Mouse (Mus musculus) cerebellum, adult 2 months (tissue): ENCODE data around the gene Cav1. TPM values are rescaled to one million over a fixed set of nuclear protein-coding genes. Genes with fewer than 3 reads are reported as not detected.

ENCODE experiments used
- DNase-seq, 2 experiments: peaks; one replicate each; pipeline ENCODE4 v3.0.0; 2021
- H3K27ac ChIP-seq: fragments of 200-500 bp; 2 replicates; pipeline ENCODE4 v1.5.1; 2012; ENCODE audit warnings: low read length, control low read depth, inconsistent platforms; ENCODE audit not compliant: insufficient read depth
- H3K27me3 ChIP-seq: fragments of 200-500 bp; 2 replicates; pipeline ENCODE4 v1.6.1; 2012; ENCODE audit warnings: inconsistent platforms, mild to moderate bottlenecking, low read length, moderate library complexity; ENCODE audit not compliant: control insufficient read depth, insufficient read depth
- H3K4me1 ChIP-seq: fragments of 200-500 bp; 2 replicates; pipeline ENCODE4 v1.6.1; 2011; ENCODE audit warnings: low read length; ENCODE audit not compliant: control insufficient read depth, insufficient read depth
- H3K4me3 ChIP-seq: fragments of 200-500 bp; replicated peaks from 2 replicates; pipeline ENCODE3; 2011; ENCODE audit warnings: mild to moderate bottlenecking, low read depth, low read length, control low read depth; ENCODE audit not compliant: insufficient read depth
- CTCF ChIP-seq: fragments of 200-500 bp; IDR thresholded peaks from 2 replicates; pipeline ENCODE4 v1.5.1; 2011; ENCODE audit warnings: low read depth, mild to moderate bottlenecking, control low read depth, low read length, moderate library complexity, borderline replicate concordance; ENCODE audit not compliant: insufficient read depth
- POLR2A ChIP-seq: fragments of 200-500 bp; IDR thresholded peaks from 2 replicates; pipeline ENCODE4 v1.6.1; 2011; ENCODE audit warnings: low read length, control low read depth, borderline replicate concordance; ENCODE audit not compliant: insufficient read depth
- WGBS: fragments of 180-500 bp; shearing (Covaris S2); methylation state at CpG from one replicate; pipeline ENCODE4 v1.1.7; 2018; 5-methylcytosine and 5-hydroxymethylcytosine counted together
- polyA plus RNA-seq: library from polyadenylated mRNA; depleted of rRNA; stranded (reverse); fragments of >200 nt; gene quantifications from 2 replicates; pipeline ENCODE4 v1.2.3, GENCODE M21; 2012

Gene Cav1
- polyA plus RNA-seq, 1 experiment = 19.0 TPM

DNA sequence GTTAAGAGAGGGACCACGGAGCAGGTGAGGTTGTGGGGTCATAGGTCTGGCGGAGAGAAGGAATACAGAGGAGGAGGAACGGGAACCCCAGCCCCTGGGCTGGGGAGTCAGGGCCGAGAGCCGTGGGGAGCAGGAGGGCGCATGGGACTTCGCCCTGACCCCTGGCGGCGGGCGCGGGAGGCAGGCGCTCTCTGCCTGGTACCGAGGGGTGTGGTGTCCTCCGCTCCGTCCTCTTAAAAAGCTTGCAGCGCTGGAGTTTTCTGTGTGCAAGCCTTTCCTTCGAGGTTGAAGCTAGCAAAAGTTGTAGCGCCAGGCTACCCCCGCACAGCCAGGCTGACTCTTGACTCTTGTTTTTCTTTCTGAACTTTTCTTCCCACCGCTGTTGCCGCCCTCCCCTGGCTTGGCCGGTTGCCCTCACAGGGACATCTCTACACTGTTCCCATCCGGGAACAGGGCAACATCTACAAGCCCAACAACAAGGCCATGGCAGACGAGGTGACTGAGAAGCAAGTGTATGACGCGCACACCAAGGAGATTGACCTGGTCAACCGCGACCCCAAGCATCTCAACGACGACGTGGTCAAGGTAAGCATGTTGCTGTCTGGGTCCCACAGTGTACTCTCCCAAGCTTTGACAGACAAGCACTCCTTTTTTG is 1.5 kb downstream of the Cav1 start:
- H3K27ac ChIP-seq = no peak overlapping the region
- H3K27me3 ChIP-seq = no peaks in the 10 kb centered on the region
- H3K4me1 ChIP-seq = 0 out of 2 replicates have a peak, but pooled peaks cover 4% of the 10 kb centered on the region
- whole genome bisulfite sequencing = 5% methylated on average over 31 of the region's 31 CpGs
- H3K4me3 ChIP-seq = peak overlapping the region; percentile 46
- peak; percentile 26 to 48 for DNase-seq
- TF ChIP-seq CTCF = peak; percentile 58; the same call in 1 of the 2 replicates
- TF ChIP-seq POLR2A = no peak

DNA sequence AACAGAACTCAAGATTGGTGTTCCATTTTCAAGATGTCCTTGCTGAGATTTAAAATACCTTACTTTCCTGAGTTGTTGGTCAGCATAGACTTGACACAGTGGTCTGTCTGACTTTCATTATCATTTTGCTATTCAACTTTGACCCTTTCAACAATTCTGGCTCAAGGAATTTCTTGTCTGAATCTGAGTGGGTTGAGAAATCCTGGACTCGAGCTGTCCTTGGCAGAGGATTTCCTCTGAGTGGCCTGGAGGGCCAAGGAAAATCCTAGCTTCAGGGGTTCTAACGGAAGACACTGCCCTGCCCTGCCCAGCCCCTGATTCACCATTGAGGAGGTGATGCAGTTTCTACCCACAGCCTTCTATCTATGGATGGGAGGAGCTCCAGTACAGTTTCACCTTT is 2.5 kb downstream of the Cav1 start:
- no peak for TF ChIP-seq CTCF
- no peak for TF ChIP-seq POLR2A
- DNase-seq = no peak
- Histone ChIP-seq H3K4me3 (no peak overlapping the region), H3K4me1 (0 out of 2 replicates have a peak, but pooled peaks cover 4% of the 10 kb centered on the region), H3K27me3 (no peaks in the 10 kb centered on the region), H3K27ac (no peak overlapping the region)
- 51% methylated on average over 2 of the region's 2 CpGs for WGBS

DNA sequence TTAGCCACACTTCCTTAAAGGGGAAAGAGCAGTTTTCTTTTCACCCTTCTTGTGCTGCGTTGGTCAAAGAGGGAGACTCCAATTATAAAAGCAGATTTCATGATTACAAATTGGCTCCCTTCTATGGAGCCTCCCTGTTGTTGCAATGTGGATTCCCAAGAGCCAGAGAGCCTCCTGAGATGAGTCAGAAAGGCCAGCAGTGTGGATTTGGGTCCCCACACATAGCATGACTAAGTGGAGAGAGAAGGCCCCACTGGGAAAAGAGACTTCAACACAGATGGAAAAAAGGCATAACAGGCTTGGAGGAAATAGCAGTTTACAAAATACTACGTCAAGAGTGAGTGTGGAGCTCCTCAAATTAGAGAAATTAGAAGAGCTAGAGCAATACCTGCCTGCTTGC is 3.1 kb downstream of the Cav1 start:
- WGBS = 84% methylated on average over 2 of the region's 2 CpGs
- H3K4me3 ChIP-seq = no peak overlapping the region

DNA sequence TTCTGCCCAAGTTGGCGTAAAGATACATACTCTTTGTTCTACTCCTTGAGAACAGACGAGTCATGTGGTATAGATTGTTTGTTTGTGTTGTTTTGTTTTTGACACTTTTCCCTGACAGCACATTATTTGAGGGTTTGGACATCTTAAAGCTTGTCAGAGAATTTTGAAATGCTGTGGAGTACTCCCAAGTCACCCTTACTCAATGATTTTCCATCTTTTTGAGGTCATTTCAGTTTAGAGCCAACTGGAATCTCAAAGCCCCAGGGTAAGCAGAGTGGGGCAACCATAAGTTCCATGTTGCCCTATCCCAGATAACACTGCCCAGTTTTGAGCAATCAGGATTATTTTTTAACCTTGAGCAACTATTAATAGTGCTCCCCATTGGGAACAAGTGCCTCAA is 8.1 kb downstream of the Cav1 start:
- no peaks in the 10 kb centered on the region; the same call in 1 of the 2 replicates for H3K27me3 ChIP-seq
- no peak overlapping the region for H3K4me3 ChIP-seq
- no peak for DNase-seq
- no peaks in the 10 kb centered on the region for H3K4me1 ChIP-seq
- H3K27ac ChIP-seq = no peak overlapping the region
- TF ChIP-seq POLR2A (no peak), CTCF (no peak)
- 88% methylated on average over 2 of the region's 2 CpGs for WGBS

More for the DNA sequence above, 3.1 kb downstream of the Cav1 start:
- no peak for TF ChIP-seq POLR2A
- TF ChIP-seq CTCF = no peak
- no peaks in the 10 kb centered on the region for H3K27me3 ChIP-seq
- no peak overlapping the region for H3K27ac ChIP-seq
- 0 out of 2 replicates have a peak, but pooled peaks cover 4% of the 10 kb centered on the region for H3K4me1 ChIP-seq
- DNase-seq = no peak

DNA sequence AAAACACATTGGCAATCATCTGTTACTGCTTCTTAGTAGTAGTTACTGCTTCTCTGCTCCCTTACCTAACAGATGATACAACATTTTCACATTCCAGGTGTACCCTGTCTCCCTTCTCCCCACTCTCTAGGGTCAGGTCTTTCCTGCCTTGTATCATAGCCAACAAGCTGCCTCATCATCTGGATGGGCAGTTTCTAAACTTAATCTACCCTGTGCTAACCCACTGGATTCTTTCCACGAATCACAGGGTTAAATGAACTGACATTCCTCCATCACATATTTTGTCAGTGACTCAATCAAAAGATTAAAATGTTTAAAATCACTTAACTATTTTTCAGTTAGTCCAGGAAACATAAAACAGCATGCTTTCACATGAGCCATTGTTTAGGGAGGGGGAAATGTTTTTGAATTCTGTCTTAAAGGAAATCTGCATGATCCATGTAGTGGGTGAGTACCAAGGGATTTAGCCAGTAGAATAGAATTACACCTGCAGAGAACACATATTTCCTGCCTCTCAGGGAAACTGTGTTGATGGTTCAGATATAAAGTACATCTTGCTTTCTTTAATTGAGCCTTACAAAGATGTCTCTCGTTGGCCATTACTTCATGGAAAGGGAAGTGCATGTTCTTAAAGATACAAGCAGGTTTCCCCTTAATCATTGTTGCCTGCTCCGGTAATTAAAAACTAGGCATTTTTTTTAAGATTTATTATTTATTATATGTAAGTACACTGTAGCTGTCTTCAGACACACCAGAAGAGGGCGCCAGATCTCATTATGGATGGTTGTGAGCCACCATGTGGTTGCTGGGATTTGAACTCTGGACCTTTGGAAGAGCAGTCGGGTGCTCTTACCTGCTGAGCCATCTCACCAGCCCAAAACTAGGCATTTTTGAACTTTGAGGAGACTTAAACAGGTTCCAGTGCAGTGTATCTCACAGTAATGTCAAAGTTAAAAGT is 8.8 kb downstream of the Cav1 start:
- no peaks in the 10 kb centered on the region for H3K4me1 ChIP-seq
- H3K27ac ChIP-seq = no peak overlapping the region
- no peak for TF ChIP-seq POLR2A
- no peak for TF ChIP-seq CTCF
- no peaks in the 10 kb centered on the region; the same call in 1 of the 2 replicates for H3K27me3 ChIP-seq
- 90% methylated on average over 5 of the region's 5 CpGs for WGBS
- H3K4me3 ChIP-seq = no peak overlapping the region
- no peak for DNase-seq

DNA sequence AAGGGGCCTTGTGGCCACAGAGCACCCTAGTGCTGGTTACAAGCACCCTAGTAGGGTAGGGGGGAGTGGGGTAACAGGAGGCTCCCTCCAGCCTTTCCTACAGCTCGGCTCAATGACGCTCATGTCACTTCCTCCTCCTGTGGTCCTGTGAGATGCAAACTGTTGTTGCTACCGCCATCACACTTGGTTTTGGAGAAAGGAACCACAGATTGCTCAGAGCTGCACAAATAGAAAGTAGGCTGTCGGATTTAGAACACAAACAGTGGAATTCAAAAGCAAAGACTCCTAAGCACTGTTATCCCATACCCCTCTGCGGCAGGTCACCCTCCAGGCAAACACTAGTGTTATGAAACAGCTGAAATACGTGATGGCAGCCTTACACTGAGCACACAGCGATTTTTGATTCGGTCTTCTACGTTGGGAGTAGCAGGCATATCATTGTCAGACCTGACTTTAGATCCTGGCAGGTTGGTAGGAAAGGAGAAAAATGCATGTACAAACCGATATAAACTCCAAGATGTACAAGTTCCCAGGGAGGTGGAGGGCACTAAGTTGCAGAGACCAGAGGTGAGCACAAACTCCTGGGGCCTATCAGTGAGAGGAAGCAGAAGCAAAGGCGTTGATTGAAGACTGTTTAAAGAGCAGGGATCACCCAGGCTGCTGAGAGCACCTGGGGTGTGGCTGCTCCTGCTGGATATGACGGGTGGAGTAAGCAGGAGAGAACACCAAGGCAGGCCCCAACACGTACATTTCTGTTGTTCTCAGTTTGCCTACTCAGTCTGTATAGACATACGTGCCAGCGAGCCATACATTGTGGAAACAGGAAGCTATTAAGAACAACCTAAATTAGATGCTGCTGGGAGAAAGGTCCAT is 10.4 kb downstream of the Cav1 start:
- H3K27me3 ChIP-seq = no peaks in the 10 kb centered on the region; the same call in 1 of the 2 replicates
- H3K4me3 ChIP-seq = no peak overlapping the region
- no peak overlapping the region for H3K27ac ChIP-seq
- TF ChIP-seq CTCF = no peak
- no peak for TF ChIP-seq POLR2A
- no peaks in the 10 kb centered on the region for H3K4me1 ChIP-seq
- no peak for DNase-seq
- WGBS = 88% methylated on average over 15 of the region's 15 CpGs

DNA sequence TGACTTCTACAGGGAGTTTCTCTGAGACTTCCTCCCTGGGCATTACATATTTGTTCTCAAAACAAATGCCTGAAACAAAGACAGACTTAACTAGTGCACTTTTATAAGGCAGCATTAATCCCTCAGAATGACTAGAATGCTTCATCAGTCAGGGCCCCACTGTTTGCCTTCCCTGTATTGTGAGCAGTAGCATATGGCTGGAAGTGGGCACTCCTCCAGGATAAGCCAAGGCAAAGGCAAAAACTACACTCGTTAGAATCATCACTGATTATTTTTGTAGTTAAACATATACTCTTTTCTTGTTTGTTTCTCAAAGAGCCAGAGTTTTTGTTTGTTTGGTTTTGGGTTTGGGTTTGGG is 11.0 kb downstream of the Cav1 start:
- Histone ChIP-seq H3K4me1 (no peaks in the 10 kb centered on the region), H3K27ac (no peak overlapping the region), H3K27me3 (no peaks in the 10 kb centered on the region; the same call in 1 of the 2 replicates), H3K4me3 (no peak overlapping the region)
- no peak for DNase-seq
- WGBS = 5% methylated on average over 1 of the region's 1 CpGs
- TF ChIP-seq POLR2A = no peak
- no peak for TF ChIP-seq CTCF
